Mouse (Mus musculus) frontal cortex, adult (tissue): Measurements from ENCODE around the gene Nbl1.

Source experiments
- ATAC-seq: cut with Nextera tagmentation; 2 replicates; pipeline ENCODE4 v1.9.2; 2017; ENCODE audit warnings: mild to moderate bottlenecking, moderate library complexity, mixed read lengths; ENCODE audit not compliant: low TSS enrichment

Gene Nbl1

GRCm38 (mm10) chr4:139092356-139093195 is at the start of gene Nbl1:
TSS of gene Nbl1 (minus strand) at chr4:139092993.
- ATAC-seq = no peak; the same call in 1 of the 2 replicates

- ATAC-seq = no peak
Measured at GRCm38 (mm10) chr4:139141785-139142184, 49.0 kb upstream of the Nbl1 start.

DNA sequence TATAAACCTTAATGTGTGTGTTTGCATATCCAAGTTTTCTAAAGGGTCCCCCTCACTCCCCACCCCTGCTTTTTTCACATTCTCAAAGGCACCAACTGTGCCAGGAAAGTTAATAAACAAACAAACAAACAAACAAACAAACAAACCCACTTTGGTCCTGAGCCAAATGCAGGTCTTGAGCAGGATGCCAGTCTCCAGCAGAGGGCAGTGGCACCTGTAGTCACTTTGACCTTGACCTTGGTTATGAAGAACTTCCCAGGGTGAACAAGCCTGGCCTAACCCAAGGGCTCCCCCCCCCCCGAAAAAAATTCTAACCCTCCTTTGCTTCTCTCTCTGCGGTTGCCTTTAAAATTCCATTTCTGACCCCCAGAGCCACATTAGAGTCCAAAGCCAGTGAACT is 47.5 kb upstream of the Nbl1 start:
- ATAC-seq = no peak

DNA sequence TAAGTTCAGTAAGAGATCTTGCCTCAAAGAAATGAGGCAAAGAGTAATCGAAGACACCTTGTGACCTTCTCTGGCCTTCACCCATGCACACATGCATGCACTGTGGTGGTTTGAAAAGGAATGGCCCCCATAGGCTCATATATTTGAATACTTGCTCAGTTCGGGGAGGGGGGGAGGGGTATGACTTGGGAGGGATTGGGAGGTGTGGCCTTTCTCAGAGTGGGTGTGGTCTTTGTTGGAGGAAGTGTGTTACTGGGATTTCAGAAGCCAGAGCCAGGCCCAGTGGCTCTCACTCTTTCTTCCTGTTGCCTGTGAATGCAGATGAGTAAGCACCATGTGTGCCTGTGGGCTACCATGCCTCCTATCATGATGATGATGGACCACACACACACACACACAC is 43.2 kb upstream of the Nbl1 start:
- ATAC-seq = no peak

- no peak for ATAC-seq
Measured at GRCm38 (mm10) chr4:139133109-139133508, 40.3 kb upstream of the Nbl1 start.

DNA sequence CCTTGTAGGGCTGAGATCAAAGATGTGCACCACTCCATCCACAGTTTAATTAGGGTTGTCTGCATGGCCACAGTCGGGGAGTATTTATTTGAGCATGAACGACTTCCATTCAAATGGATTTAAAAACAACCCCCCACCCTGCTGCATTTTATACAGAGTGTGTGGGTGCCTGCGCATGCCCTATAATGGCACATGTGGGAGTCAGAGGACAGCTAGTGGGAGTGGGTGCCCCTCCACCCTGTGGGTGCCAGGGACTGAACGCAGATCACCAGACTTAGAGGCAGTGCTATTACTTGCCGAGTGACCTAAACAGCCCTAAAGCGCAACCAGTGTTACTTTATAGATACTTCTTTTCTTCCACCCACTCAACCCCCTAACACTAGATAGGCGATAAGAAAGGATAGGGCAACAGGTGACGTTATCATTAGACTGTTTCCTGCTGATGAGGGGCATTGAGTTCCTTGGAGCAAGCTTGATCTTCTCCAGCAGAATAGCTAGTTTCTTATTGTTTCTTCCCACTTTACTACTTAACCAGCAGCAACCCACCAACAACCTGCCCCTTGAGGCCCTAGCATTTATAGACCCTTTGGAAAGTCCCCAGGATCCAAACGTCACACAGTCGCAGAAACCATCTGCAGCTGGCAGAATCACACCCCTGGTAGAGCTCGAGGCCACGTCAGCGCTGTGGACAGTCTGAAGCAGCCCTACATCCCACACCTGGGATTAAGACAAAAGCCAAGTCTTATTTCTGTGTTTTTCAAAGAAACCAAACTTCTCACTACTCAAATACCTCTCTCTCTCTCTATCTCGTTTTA is 39.3 kb upstream of the Nbl1 start:
- no peak for ATAC-seq

- peak; percentile 99 for ATAC-seq
Measured at GRCm38 (mm10) chr4:139130701-139131549, 38.1 kb upstream of the Nbl1 start, which contains the start of gene Minos1. TSS of gene Minos1 (minus strand) at chr4:139131113.

DNA sequence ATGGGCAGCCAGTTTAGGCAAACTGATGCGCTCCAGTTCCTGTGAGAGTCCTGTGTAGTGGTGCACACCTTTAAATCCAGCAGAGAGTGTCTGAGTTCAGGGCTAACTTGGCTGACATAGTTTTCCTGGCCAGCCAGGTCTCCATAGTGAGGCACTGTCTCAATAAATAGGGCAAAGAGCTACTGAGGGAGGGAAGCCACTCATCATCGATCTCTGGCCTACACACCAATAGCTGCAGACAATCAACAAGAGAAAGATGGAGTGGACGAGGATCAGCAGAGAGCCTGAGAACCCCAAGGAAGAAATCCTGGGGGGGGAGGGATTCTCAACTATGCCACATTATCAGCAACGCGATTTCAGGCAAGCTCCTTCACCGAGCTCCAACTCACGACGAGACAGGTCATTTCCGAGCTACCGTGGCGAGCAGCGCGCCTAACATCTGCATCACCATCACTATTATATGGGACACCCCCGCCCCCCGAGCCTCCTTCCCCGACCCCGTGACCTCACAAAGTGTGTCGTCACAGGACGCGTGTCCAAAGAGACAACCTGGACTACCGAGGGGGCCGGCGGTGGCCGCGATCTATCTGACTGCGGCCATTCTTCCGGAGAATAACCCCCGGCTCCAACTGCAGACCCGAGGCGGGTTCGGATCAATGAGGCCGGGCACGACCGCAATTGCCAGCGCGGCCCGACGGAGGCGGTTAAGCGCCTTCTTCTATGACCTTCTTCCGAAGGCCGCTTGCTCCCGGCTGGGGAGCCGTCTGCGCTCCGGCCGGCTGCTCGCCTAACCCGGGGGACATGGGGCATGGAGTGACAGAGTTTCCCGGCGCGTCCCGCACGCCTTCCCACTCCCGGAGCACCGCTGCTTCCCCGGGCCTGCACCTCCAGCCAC is 37.3 kb upstream of the Nbl1 start:
- no peak for ATAC-seq

GRCm38 (mm10) chr4:139126475-139126874 is 33.7 kb upstream of the Nbl1 start:
- no peak for ATAC-seq

- ATAC-seq = no peak
Measured at GRCm38 (mm10) chr4:139124940-139125339, 32.1 kb upstream of the Nbl1 start.

DNA sequence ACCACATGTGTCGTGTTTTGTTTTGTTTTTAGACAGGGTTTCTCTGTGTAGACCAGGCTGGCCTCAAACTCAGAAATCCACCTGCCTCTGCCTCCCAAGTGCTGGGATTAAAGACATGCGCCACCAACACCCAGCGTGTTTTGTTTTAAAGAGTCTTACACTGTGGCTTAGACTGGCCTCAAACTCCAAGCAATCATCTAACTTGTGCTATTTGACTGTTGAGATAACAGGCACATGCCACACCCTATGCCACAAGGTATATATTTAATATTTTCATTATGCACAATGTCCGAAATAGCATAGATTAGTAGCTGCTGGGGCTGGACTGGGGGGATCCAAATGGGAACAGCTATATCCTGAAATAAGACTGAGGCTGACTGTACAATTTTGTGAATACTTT is 29.8 kb upstream of the Nbl1 start:
- ATAC-seq = no peak

DNA sequence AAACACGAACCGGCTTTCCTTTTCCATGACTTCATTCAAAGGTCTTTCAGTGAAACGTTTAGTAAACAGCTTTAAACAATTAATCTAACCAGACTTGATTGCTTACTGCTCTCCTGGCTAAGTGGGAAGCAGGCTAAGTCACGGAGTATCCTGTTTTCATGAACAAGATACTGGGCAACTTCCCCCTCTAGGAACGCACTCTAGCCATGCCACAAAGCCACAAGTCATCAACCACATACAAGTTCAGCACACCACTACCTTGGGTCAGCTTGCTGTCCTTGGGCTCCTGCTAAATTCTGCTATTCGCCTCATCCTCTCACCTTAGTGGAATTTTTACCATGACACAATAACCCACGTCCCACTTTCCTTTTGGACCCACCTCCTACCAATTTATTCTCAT is 28.2 kb upstream of the Nbl1 start:
- no peak for ATAC-seq

- ATAC-seq = no peak
Measured at GRCm38 (mm10) chr4:139120281-139120814, 27.6 kb upstream of the Nbl1 start.

GRCm38 (mm10) chr4:139116356-139117063 is 23.7 kb upstream of the Nbl1 start:
- no peak for ATAC-seq

GRCm38 (mm10) chr4:139115721-139116120 is 22.9 kb upstream of the Nbl1 start:
- ATAC-seq = no peak

DNA sequence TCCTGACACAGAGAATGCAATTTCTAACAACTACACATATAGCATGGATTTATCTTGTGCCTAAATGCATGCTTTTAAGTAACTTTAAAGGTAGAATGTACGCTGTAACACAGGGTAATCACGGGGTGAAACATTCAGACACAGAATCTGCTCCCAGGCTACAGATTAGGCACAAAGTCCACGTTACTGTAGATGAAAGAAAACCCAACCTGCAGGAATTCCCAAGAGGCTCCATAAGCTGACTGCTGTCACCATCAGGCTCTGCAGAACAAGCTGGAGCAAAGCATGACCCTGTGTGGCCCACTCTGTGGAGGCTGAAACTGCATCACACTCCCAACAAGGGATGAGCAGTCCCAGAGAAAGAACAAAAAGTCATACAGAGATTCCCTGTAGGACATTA is 19.7 kb upstream of the Nbl1 start:
- ATAC-seq = no peak

- ATAC-seq = no peak
Measured at GRCm38 (mm10) chr4:139111421-139111820, 18.6 kb upstream of the Nbl1 start.

GRCm38 (mm10) chr4:139110858-139111257 is 18.1 kb upstream of the Nbl1 start:
- no peak for ATAC-seq

- ATAC-seq = no peak
Measured at GRCm38 (mm10) chr4:139105453-139105852, 12.7 kb upstream of the Nbl1 start.

- no peak for ATAC-seq
Measured at GRCm38 (mm10) chr4:139101546-139101945, 8.8 kb upstream of the Nbl1 start.
